Mouse (Mus musculus) liver, postnatal 0 days (tissue): ENCODE results near the gene Trmt10a. TPM values are rescaled to one million over a fixed set of nuclear protein-coding genes. Genes with fewer than 3 reads are reported as not detected.

ENCODE experiments used
- ATAC-seq: fragments of 200-750 bp; cut with Nextera tagmentation; 2 replicates; pipeline ENCODE4 v1.8.0; 2017; ENCODE audit warnings: mild to moderate bottlenecking, moderate library complexity
- DNase-seq: peaks from one replicate; pipeline ENCODE4 v3.0.0-alpha.2; 2016
- H3K27ac ChIP-seq: fragments of 300-500 bp; sonication (generic); 2 replicates; pipeline ENCODE4 v1.5.1; 2014; ENCODE audit warnings: antibody characterized with exemption, moderate library complexity, mild to moderate bottlenecking, low read depth
- H3K27me3 ChIP-seq: fragments of 300-500 bp; sonication (generic); 2 replicates; pipeline ENCODE4 v1.6.1; 2014; ENCODE audit warnings: low read length, control low read depth, mixed read lengths; ENCODE audit not compliant: insufficient read depth
- H3K36me3 ChIP-seq: fragments of 300-500 bp; sonication (generic); replicated peaks from 2 replicates; pipeline ENCODE4 v1.6.1; 2014; ENCODE audit warnings: mild to moderate bottlenecking, control low read depth, low read length, moderate library complexity, mixed read lengths; ENCODE audit not compliant: insufficient read depth
- H3K4me1 ChIP-seq: fragments of 300-500 bp; sonication (generic); 2 replicates; pipeline ENCODE4 v1.6.1; 2014; ENCODE audit warnings: antibody characterized with exemption, mild to moderate bottlenecking, control low read depth; ENCODE audit not compliant: insufficient read depth
- H3K4me2 ChIP-seq: fragments of 300-500 bp; sonication (generic); 2 replicates; pipeline ENCODE4 v1.6.1; 2014; ENCODE audit warnings: low read depth, mild to moderate bottlenecking, low read length, moderate library complexity, mixed read lengths
- H3K4me3 ChIP-seq: fragments of 300-500 bp; sonication (generic); 2 replicates; pipeline ENCODE4 v1.5.1; 2014; ENCODE audit warnings: low read depth, low read length
- H3K9ac ChIP-seq: fragments of 300-500 bp; sonication (generic); replicated peaks from 2 replicates; pipeline ENCODE4 v1.6.1; 2014; ENCODE audit warnings: mild to moderate bottlenecking, moderate library complexity
- H3K9me3 ChIP-seq: fragments of 300-500 bp; sonication (generic); 2 replicates; pipeline ENCODE4 v1.6.1; 2016; ENCODE audit warnings: mild to moderate bottlenecking, control low read depth, low read length, mixed read lengths
- CTCF ChIP-seq: sonication (generic); IDR thresholded peaks from 2 replicates; pipeline ENCODE4 v1.5.1; 2016; ENCODE audit warnings: antibody characterized with exemption, low read depth
- EP300 ChIP-seq: IDR thresholded peaks from 2 replicates; pipeline ENCODE4 v1.6.1; 2016; ENCODE audit warnings: antibody characterized with exemption, low read depth, mild to moderate bottlenecking
- WGBS: fragments of 180-500 bp; shearing (Covaris S2); extraction: QIAGEN DNeasy Blood & Tissue Kit; methylation state at CpG from one replicate; pipeline ENCODE4 v1.1.7; 2014; ENCODE audit not compliant: insufficient replicate concordance; 5-methylcytosine and 5-hydroxymethylcytosine counted together
- polyA plus RNA-seq: library from polyadenylated mRNA; unstranded; fragments of >200 nt; fragmentation: Nextera tagmentation; extraction: Ambion mirVana; gene quantifications from 2 replicates; pipeline ENCODE4 v1.2.1, GENCODE M21; 2015

Trmt10a gene
- polyA plus RNA-seq, 1 experiment from 2014 or later, result 4.1 TPM

DNA sequence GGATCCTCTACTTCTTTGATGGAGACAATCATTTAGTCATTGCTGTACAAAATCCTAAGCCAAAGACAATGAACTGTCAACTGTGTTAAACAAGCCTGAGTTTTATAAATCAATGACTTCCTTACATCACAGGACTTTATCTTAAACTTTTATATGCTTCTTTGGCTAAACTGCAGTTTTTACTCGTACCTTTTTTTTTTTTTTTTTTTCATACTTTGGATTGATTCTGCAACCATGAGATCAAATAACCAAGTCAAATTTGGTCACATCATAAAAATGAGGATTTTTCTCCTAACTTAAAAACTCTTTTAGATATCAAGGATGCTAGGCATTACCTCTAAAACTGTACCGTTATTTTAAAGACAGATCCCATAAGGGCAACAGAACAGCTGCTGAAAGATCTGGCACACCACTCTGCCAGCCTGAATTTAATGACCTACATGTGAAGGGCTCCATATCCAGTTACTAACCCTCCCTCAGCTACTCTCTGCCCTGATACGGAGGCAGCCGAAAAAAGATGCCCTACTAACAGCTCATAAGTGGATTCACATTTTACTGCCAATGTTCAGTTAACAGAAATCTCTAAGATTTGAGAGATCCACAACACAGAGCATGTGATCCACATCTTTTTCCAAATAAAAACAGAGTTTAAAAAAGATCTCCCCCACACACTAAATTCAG, 1.1 kb upstream of the Trmt10a start:
- H3K4me3 ChIP-seq, result peak overlapping the region; percentile 76
- H3K36me3 ChIP-seq, result no peaks in the 10 kb centered on the region
- peak overlapping the region; percentile 51; the same call in 1 of the 2 replicates for H3K9ac ChIP-seq
- peaks cover 4% of the 10 kb centered on the region for H3K4me1 ChIP-seq
- 68% methylated on average over 4 of the region's 4 CpGs for WGBS
- peak overlapping the region; percentile 77 for H3K4me2 ChIP-seq
- H3K27ac ChIP-seq, result peak overlapping the region; percentile 52; the same call in 1 of the 2 replicates
- no peaks in the 10 kb centered on the region for H3K27me3 ChIP-seq
- no peak for DNase-seq
- ATAC-seq, result no peak
- no peak for TF ChIP-seq CTCF
- H3K9me3 ChIP-seq, result no peaks in the 10 kb centered on the region

GRCm38 (mm10) chr3:138142733-138143314, 424 bp upstream of the Trmt10a start:
- Histone ChIP-seq H3K4me3 (peak overlapping the region; percentile 76), H3K36me3 (no peaks in the 10 kb centered on the region), H3K27me3 (no peaks in the 10 kb centered on the region), H3K4me1 (peaks cover 4% of the 10 kb centered on the region), H3K27ac (peak overlapping the region; percentile 99), H3K9me3 (no peaks in the 10 kb centered on the region), H3K4me2 (peak overlapping the region; percentile 77), H3K9ac (peak overlapping the region; percentile 83)
- TF ChIP-seq CTCF (no peak), EP300 (no peak)
- DNase-seq (no peak), ATAC-seq (no peak)
- WGBS, result 3% methylated on average over 12 of the region's 12 CpGs

- no peak for DNase-seq
- Histone ChIP-seq H3K9me3 (no peaks in the 10 kb centered on the region), H3K4me3 (peak overlapping the region; percentile 76), H3K27me3 (no peaks in the 10 kb centered on the region), H3K9ac (peak overlapping the region; percentile 83), H3K27ac (peak overlapping the region; percentile 99), H3K4me1 (peaks cover 4% of the 10 kb centered on the region), H3K4me2 (peak overlapping the region; percentile 77), H3K36me3 (no peaks in the 10 kb centered on the region)
- ATAC-seq, result no peak
- WGBS, result under 1% methylated on average over 18 of the region's 18 CpGs
- TF ChIP-seq CTCF, result no peak
- no peak for TF ChIP-seq EP300
Observed at GRCm38 (mm10) chr3:138144060-138144641, 903 bp downstream of the Trmt10a start.

DNA sequence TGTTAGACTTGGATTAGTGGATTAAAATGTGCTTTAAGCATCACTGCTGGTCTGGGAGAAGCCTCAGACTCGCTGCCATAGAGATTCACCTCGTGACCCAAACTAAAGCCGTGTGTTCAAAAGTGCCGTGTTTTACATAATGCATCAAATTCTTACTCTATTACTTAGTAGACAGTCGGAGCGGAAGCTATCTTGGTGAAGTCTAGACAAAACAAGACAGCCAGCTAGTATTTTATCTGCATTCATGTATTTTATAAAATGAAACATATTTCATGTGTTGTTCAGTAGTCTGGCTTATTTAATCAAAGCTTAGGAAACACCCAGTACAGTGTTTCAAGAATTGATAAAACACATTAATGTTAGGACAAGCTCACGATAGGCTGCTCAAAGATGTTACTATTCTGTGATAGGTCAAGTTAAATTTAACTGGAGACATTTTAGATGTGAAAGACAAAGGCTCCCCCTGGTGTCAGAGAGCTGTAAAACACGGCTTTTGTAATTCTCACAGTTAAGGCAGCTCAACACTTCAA, 1.5 kb downstream of the Trmt10a start, which contains the start of gene Mttp:
Gene Mttp (minus strand): TSS at position 327 of the 530 bp plus-strand sequence.
- peak within 1 kb of the TSS; percentile 77 for H3K4me2 ChIP-seq
- H3K27ac ChIP-seq, result peak within 1 kb of the TSS; percentile 99
- no peaks in the 10 kb centered on the region for H3K9me3 ChIP-seq
- 3% methylated on average over 8 of the region's 8 CpGs for WGBS
- H3K4me1 ChIP-seq, result peaks cover 4% of the 10 kb centered on the region
- peak within 1 kb of the TSS; percentile 83 for H3K9ac ChIP-seq
- DNase-seq (peak; percentile 75), ATAC-seq (peak; percentile 7)
- H3K4me3 ChIP-seq, result peak within 1 kb of the TSS; percentile 76
- no peaks in the 10 kb centered on the region for H3K36me3 ChIP-seq
- peak; percentile 37; the same call in 1 of the 2 replicates for TF ChIP-seq EP300
- TF ChIP-seq CTCF, result peak; percentile 87
- no peaks in the 10 kb centered on the region for H3K27me3 ChIP-seq

GRCm38 (mm10) chr3:138148811-138149210, 5.6 kb downstream of the Trmt10a start:
- 88% methylated on average over 2 of the region's 2 CpGs for WGBS
- no peaks in the 10 kb centered on the region for H3K4me1 ChIP-seq
- no peak for DNase-seq

DNA sequence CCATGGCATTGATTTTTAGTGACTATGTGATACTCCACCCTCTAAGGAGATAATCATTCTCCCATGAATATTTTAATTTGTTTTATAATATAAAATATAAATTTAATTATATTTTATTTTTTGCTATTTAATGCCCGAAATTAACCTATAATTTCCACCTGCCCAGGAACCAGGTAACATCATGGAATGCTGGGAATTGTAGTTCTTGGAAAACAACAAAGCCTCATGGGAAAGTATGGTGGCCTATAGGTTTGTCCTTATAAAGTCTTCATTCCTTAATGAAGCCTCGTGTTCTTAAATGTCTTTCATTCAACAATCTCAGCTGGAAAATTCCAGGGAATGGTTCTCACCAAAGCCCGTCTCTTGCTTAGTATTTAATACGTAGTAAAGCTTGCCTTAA, 11.8 kb downstream of the Trmt10a start:
- no peaks in the 10 kb centered on the region for H3K9me3 ChIP-seq
- DNase-seq (no peak), ATAC-seq (no peak)
- no peak overlapping the region for H3K9ac ChIP-seq
- no peak overlapping the region for H3K27ac ChIP-seq
- WGBS, result 79% methylated on average over 4 of the region's 4 CpGs
- peaks cover 14% of the 10 kb centered on the region for H3K36me3 ChIP-seq
- H3K4me3 ChIP-seq, result no peak overlapping the region
- TF ChIP-seq EP300 (no peak), CTCF (no peak)
- H3K27me3 ChIP-seq, result no peaks in the 10 kb centered on the region
- H3K4me2 ChIP-seq, result no peak overlapping the region
- no peaks in the 10 kb centered on the region for H3K4me1 ChIP-seq

More at GRCm38 (mm10) chr3:138148811-138149210, 5.6 kb downstream of the Trmt10a start:
- H3K9me3 ChIP-seq, result no peaks in the 10 kb centered on the region
- no peaks in the 10 kb centered on the region for H3K27me3 ChIP-seq
- H3K4me3 ChIP-seq, result no peak overlapping the region
- H3K9ac ChIP-seq, result no peak overlapping the region
- TF ChIP-seq CTCF, result 0 out of 2 replicates have a peak, but pooled peaks have one; percentile 9
- TF ChIP-seq EP300, result no peak
- ATAC-seq, result no peak
- H3K27ac ChIP-seq, result no peak overlapping the region
- no peak overlapping the region for H3K4me2 ChIP-seq
- peaks cover 4% of the 10 kb centered on the region for H3K36me3 ChIP-seq
